11 mouse cellular contexts compared by ENCODE assay signal in genomic region chr15:86117115-86118100, GRCm38 (mm10). TPM values are rescaled to one million over a fixed set of nuclear protein-coding genes. Genes with fewer than 3 reads are reported as not detected.
DNase-seq lines count a peak whose midpoint lies in the region; ATAC-seq lines count a peak whose summit lies in the region.
"Had no signal": no experiment of that assay in that cellular context is flagged by ENCODE, and none has a peak within 500 bp of the region (broad histone marks: within the 10 kb centered on the region; RNA-seq: fewer than 3 reads in every experiment).

No protein-coding gene starts in this region.

- 58% methylated on average over 15 of the region's 15 CpGs for WGBS in embryonic facial prominence, embryonic 11.5 days
- WGBS in embryonic facial prominence, embryonic 10.5 days, result 58% methylated on average over 15 of the region's 15 CpGs
- WGBS in kidney, embryonic 16.5 days, result 61% methylated on average over 14 of the region's 15 CpGs

- ATAC-seq in embryonic facial prominence, embryonic 11.5 days (replicated peaks; ENCODE audit: insufficient number of reproducible peaks, low FRiP score, low TSS enrichment, low read depth), result 0 out of 2 replicates have a peak, but pooled peaks have one; percentile 36
- ATAC-seq in kidney, embryonic 16.5 days (ENCODE audit: low FRiP score, low TSS enrichment), result no peak

- H3K27ac ChIP-seq in embryonic facial prominence, embryonic 11.5 days (replicated peaks; ENCODE audit: low read depth, low read length), result no peak overlapping the region
- no peak overlapping the region; the same call in none of the 2 replicates for H3K27ac ChIP-seq in embryonic facial prominence, embryonic 10.5 days (replicated peaks)
- no peak overlapping the region for H3K27ac ChIP-seq in kidney, embryonic 16.5 days (ENCODE audit: low read length)
- peak overlapping the region; percentile 91 for H3K27ac ChIP-seq in brown adipose tissue, adult 24 weeks (replicated peaks; ENCODE audit: low read depth, low read length)
- H3K27ac ChIP-seq: hindbrain, embryonic 15.5 days; stomach, embryonic 15.5 days had no signal

- no peak for DNase-seq in embryonic facial prominence, embryonic 11.5 days (ENCODE audit: low spot score)
- no peak for DNase-seq in embryonic facial prominence, embryonic 10.5 days (ENCODE audit: low spot score)
- DNase-seq in kidney, adult 18-20 months, result peak; percentile 75
- peak; percentile 52 for DNase-seq in kidney, postnatal 10 days
- DNase-seq in testis, postnatal 10 days (ENCODE audit: low spot score), result no peak
- no peak for DNase-seq in right cerebral cortex, postnatal 25 days
- DNase-seq: lung, adult 18-20 months had no signal

- no peaks in the 10 kb centered on the region for H3K9me3 ChIP-seq in embryonic facial prominence, embryonic 11.5 days (replicated peaks; ENCODE audit: control insufficient read depth, low read length)
- H3K9me3 ChIP-seq in embryonic facial prominence, embryonic 10.5 days, result no peaks in the 10 kb centered on the region
- H3K9me3 ChIP-seq in kidney, embryonic 16.5 days (ENCODE audit: low read length), result no peaks in the 10 kb centered on the region
- H3K9me3 ChIP-seq: hindbrain, embryonic 15.5 days; stomach, embryonic 15.5 days had no signal

- peaks cover 2% of the 10 kb centered on the region; the same call in 1 of the 2 replicates for H3K4me1 ChIP-seq in embryonic facial prominence, embryonic 11.5 days (ENCODE audit: control insufficient read depth, insufficient read depth, low read length)
- H3K4me1 ChIP-seq in embryonic facial prominence, embryonic 10.5 days, result peaks cover 41% of the 10 kb centered on the region
- H3K4me1 ChIP-seq in kidney, embryonic 16.5 days (ENCODE audit: insufficient read depth, low read length), result peaks cover 24% of the 10 kb centered on the region
- H3K4me1 ChIP-seq in brown adipose tissue, adult 24 weeks (ENCODE audit: control insufficient read depth, insufficient read depth, insufficient read length, low read length), result peaks cover 19% of the 10 kb centered on the region

- no peaks in the 10 kb centered on the region for H3K27me3 ChIP-seq in embryonic facial prominence, embryonic 11.5 days (ENCODE audit: control insufficient read depth, insufficient read depth, low read length)
- no peaks in the 10 kb centered on the region for H3K27me3 ChIP-seq in embryonic facial prominence, embryonic 10.5 days (replicated peaks; ENCODE audit: low read depth, poor library complexity, severe bottlenecking)
- H3K27me3 ChIP-seq in kidney, embryonic 16.5 days (ENCODE audit: insufficient read depth, low read length), result no peaks in the 10 kb centered on the region
- H3K27me3 ChIP-seq: hindbrain, embryonic 15.5 days; stomach, embryonic 15.5 days had no signal

- H3K4me3 ChIP-seq in embryonic facial prominence, embryonic 11.5 days (ENCODE audit: low read depth, low read length), result no peak overlapping the region
- no peak overlapping the region for H3K4me3 ChIP-seq in embryonic facial prominence, embryonic 10.5 days
- H3K4me3 ChIP-seq in kidney, embryonic 16.5 days (ENCODE audit: low read length), result no peak overlapping the region
- no peak overlapping the region for H3K4me3 ChIP-seq in brown adipose tissue, adult 24 weeks (ENCODE audit: insufficient read depth, low read depth, low read length)
- H3K4me3 ChIP-seq: hindbrain, embryonic 15.5 days; stomach, embryonic 15.5 days had no signal

- H3K9ac ChIP-seq in embryonic facial prominence, embryonic 11.5 days (replicated peaks; ENCODE audit: low read length), result no peak overlapping the region
- H3K9ac ChIP-seq in kidney, embryonic 16.5 days (replicated peaks; ENCODE audit: low read length), result no peak overlapping the region
- H3K9ac ChIP-seq: hindbrain, embryonic 15.5 days; stomach, embryonic 15.5 days had no signal

- H3K36me3 ChIP-seq in embryonic facial prominence, embryonic 11.5 days (replicated peaks; ENCODE audit: control insufficient read depth, insufficient read depth, low read depth, low read length), result no peaks in the 10 kb centered on the region
- peaks cover 40% of the 10 kb centered on the region for H3K36me3 ChIP-seq in embryonic facial prominence, embryonic 10.5 days (replicated peaks)
- peaks cover 24% of the 10 kb centered on the region for H3K36me3 ChIP-seq in kidney, embryonic 16.5 days (ENCODE audit: insufficient read depth, low read length)

- H3K4me2 ChIP-seq in embryonic facial prominence, embryonic 11.5 days (ENCODE audit: low read depth, low read length), result no peak overlapping the region
- H3K4me2 ChIP-seq in kidney, embryonic 16.5 days (replicated peaks; ENCODE audit: low read depth, low read length), result no peak overlapping the region
- H3K4me2 ChIP-seq: hindbrain, embryonic 15.5 days; stomach, embryonic 15.5 days had no signal

RNA-seq across cellular contexts. Expression of gene Gramd4, which starts 59.9 kb away (rescaled TPM):
- 6.3 and 6.9 TPM in 2 replicates for polyA plus RNA-seq in embryonic facial prominence, embryonic 11.5 days (2014; fragmentation: Nextera tagmentation; extraction: Ambion mirVana)
- 13.7 and 13.8 TPM in 2 replicates for polyA plus RNA-seq in embryonic facial prominence, embryonic 10.5 days (2016; fragmentation: Nextera tagmentation; extraction: Ambion mirVana)
- 12.1 and 14.9 TPM in 2 replicates for polyA plus RNA-seq in kidney, embryonic 16.5 days (2015; fragmentation: Nextera tagmentation; extraction: Ambion mirVana)
- 12.1 and 13.5 TPM in 2 replicates for polyA plus RNA-seq in brown adipose tissue, adult 24 weeks (2012; ENCODE audit: insufficient read depth, insufficient read length, missing spikeins)

Comparison
In these comparisons a context has a peak if more than half of its experiments do, and no peak if none do; other contexts are left out.
1. DNase-seq: peak in kidney, adult 18-20 months (single experiment) and kidney, postnatal 10 days (single experiment); none in embryonic facial prominence, embryonic 11.5 days (single experiment), embryonic facial prominence, embryonic 10.5 days (single experiment), testis, postnatal 10 days (single experiment) and right cerebral cortex, postnatal 25 days (single experiment).